Mouse (Mus musculus): Measurements from ENCODE around the gene Ddn. TPM values are rescaled to one million over a fixed set of nuclear protein-coding genes. Genes with fewer than 3 reads are reported as not detected.

The Ddn gene
- polyA plus RNA-seq, 1 experiment from 2014 or later: 0.04 TPM

- Histone ChIP-seq H3K36me3 (ENCODE audit: insufficient read depth) (no peaks in the 10 kb centered on the region), H3K9ac (no peak overlapping the region), H3K27me3 (ENCODE audit: insufficient read depth, low read length) (peaks cover 100% of the 10 kb centered on the region), H3K4me1 (ENCODE audit: insufficient read depth) (no peaks in the 10 kb centered on the region), H3K4me2 (no peak overlapping the region), H3K27ac (ENCODE audit: low read depth) (no peak overlapping the region), H3K9me3 (ENCODE audit: low read depth, low read length) (no peaks in the 10 kb centered on the region), H3K4me3 (ENCODE audit: low read depth, low read length) (no peak overlapping the region)
- peak; percentile 51 for DNase-seq
- WGBS: 3% methylated on average over 13 of the region's 13 CpGs
- no peak for TF ChIP-seq CTCF (IDR thresholded peaks at IDR 0.05; ENCODE audit: low read depth)
- no peak for ATAC-seq (ENCODE audit: insufficient read depth)
Measured at GRCm38 (mm10) chr15:98796803-98797595, 12.3 kb downstream of the Ddn start.

- H3K4me3 ChIP-seq (ENCODE audit: low read depth, low read length): peak overlapping the region; percentile 21
- 4% methylated on average over 13 of the region's 13 CpGs for WGBS
- H3K4me2 ChIP-seq: no peak overlapping the region
Measured at GRCm38 (mm10) chr15:98793141-98793698, 16.1 kb downstream of the Ddn start.

GRCm38 (mm10) chr15:98792233-98793020 is 16.9 kb downstream of the Ddn start:
- H3K9me3 ChIP-seq (ENCODE audit: low read depth, low read length): no peaks in the 10 kb centered on the region
- H3K9ac ChIP-seq: no peak overlapping the region
- ATAC-seq (ENCODE audit: insufficient read depth) (no peak), DNase-seq (no peak)
- H3K4me3 ChIP-seq (ENCODE audit: low read depth, low read length): peak overlapping the region; percentile 21
- TF ChIP-seq CTCF (IDR thresholded peaks at IDR 0.05; ENCODE audit: low read depth): no peak
- no peak overlapping the region for H3K27ac ChIP-seq (ENCODE audit: low read depth)
- peaks cover 100% of the 10 kb centered on the region for H3K27me3 ChIP-seq (ENCODE audit: insufficient read depth, low read length)
- peak overlapping the region; percentile 44; the same call in 1 of the 2 replicates for H3K4me2 ChIP-seq
- WGBS: 1% methylated on average over 75 of the region's 75 CpGs
- H3K4me1 ChIP-seq (ENCODE audit: insufficient read depth): no peaks in the 10 kb centered on the region
- H3K36me3 ChIP-seq (ENCODE audit: insufficient read depth): no peaks in the 10 kb centered on the region

More at GRCm38 (mm10) chr15:98793141-98793698, 16.1 kb downstream of the Ddn start:
- H3K9ac ChIP-seq: no peak overlapping the region
- DNase-seq: no peak
- H3K27ac ChIP-seq (ENCODE audit: low read depth): no peak overlapping the region
- no peaks in the 10 kb centered on the region for H3K9me3 ChIP-seq (ENCODE audit: low read depth, low read length)
- peaks cover 100% of the 10 kb centered on the region for H3K27me3 ChIP-seq (ENCODE audit: insufficient read depth, low read length)
- no peaks in the 10 kb centered on the region for H3K4me1 ChIP-seq (ENCODE audit: insufficient read depth)
- no peak for ATAC-seq (ENCODE audit: insufficient read depth)
- no peaks in the 10 kb centered on the region for H3K36me3 ChIP-seq (ENCODE audit: insufficient read depth)
- TF ChIP-seq CTCF (IDR thresholded peaks at IDR 0.05; ENCODE audit: low read depth): no peak

GRCm38 (mm10) chr15:98791771-98792170 is 17.5 kb downstream of the Ddn start:
- no peak overlapping the region for H3K27ac ChIP-seq (ENCODE audit: low read depth)
- DNase-seq (no peak), ATAC-seq (ENCODE audit: insufficient read depth) (no peak)
- no peak overlapping the region for H3K9ac ChIP-seq
- H3K4me2 ChIP-seq: no peak overlapping the region
- no peaks in the 10 kb centered on the region for H3K4me1 ChIP-seq (ENCODE audit: insufficient read depth)
- H3K27me3 ChIP-seq (ENCODE audit: insufficient read depth, low read length): peaks cover 96% of the 10 kb centered on the region
- TF ChIP-seq CTCF (IDR thresholded peaks at IDR 0.05; ENCODE audit: low read depth): no peak
- no peaks in the 10 kb centered on the region for H3K36me3 ChIP-seq (ENCODE audit: insufficient read depth)
- peak overlapping the region; percentile 16; the same call in 1 of the 2 replicates for H3K4me3 ChIP-seq (ENCODE audit: low read depth, low read length)
- H3K9me3 ChIP-seq (ENCODE audit: low read depth, low read length): no peaks in the 10 kb centered on the region
- under 1% methylated on average over 23 of the region's 23 CpGs for WGBS

- ATAC-seq (ENCODE audit: insufficient read depth) (no peak), DNase-seq (no peak)
- Histone ChIP-seq H3K27ac (ENCODE audit: low read depth) (no peak overlapping the region), H3K9me3 (ENCODE audit: low read depth, low read length) (no peaks in the 10 kb centered on the region), H3K36me3 (ENCODE audit: insufficient read depth) (no peaks in the 10 kb centered on the region), H3K4me1 (ENCODE audit: insufficient read depth) (no peaks in the 10 kb centered on the region), H3K27me3 (ENCODE audit: insufficient read depth, low read length) (peaks cover 91% of the 10 kb centered on the region), H3K4me2 (peak overlapping the region; percentile 43; the same call in 1 of the 2 replicates), H3K4me3 (ENCODE audit: low read depth, low read length) (peak overlapping the region; percentile 22), H3K9ac (no peak overlapping the region)
- 2% methylated on average over 12 of the region's 12 CpGs for WGBS
- TF ChIP-seq CTCF (IDR thresholded peaks at IDR 0.05; ENCODE audit: low read depth): no peak
Measured at GRCm38 (mm10) chr15:98791221-98791620, 18.1 kb downstream of the Ddn start.

GRCm38 (mm10) chr15:98790761-98791160 is 18.5 kb downstream of the Ddn start:
- no peak overlapping the region for H3K9ac ChIP-seq
- H3K9me3 ChIP-seq (ENCODE audit: low read depth, low read length): no peaks in the 10 kb centered on the region
- no peaks in the 10 kb centered on the region for H3K4me1 ChIP-seq (ENCODE audit: insufficient read depth)
- no peak for ATAC-seq (ENCODE audit: insufficient read depth)
- peaks cover 88% of the 10 kb centered on the region for H3K27me3 ChIP-seq (ENCODE audit: insufficient read depth, low read length)
- no peak for DNase-seq
- under 1% methylated on average over 23 of the region's 23 CpGs for WGBS
- no peak overlapping the region for H3K27ac ChIP-seq (ENCODE audit: low read depth)
- H3K4me3 ChIP-seq (ENCODE audit: low read depth, low read length): peak overlapping the region; percentile 22
- peak overlapping the region; percentile 43; the same call in 1 of the 2 replicates for H3K4me2 ChIP-seq
- TF ChIP-seq CTCF (IDR thresholded peaks at IDR 0.05; ENCODE audit: low read depth): no peak
- H3K36me3 ChIP-seq (ENCODE audit: insufficient read depth): no peaks in the 10 kb centered on the region
